Mouse (Mus musculus): ENCODE data around the gene Epha4. TPM values are rescaled to one million over a fixed set of nuclear protein-coding genes. Genes with fewer than 3 reads are reported as not detected.

The Epha4 gene
- polyA plus RNA-seq, 1 experiment: 8.5 TPM

GRCm38 (mm10) chr1:77460831-77461629 is 53.9 kb downstream of the Epha4 start:
- no peaks in the 10 kb centered on the region for H3K9me3 ChIP-seq (replicated peaks; ENCODE audit: control insufficient read depth, insufficient read depth, low read length, poor library complexity, severe bottlenecking)
- TF ChIP-seq POLR2A (IDR thresholded peaks at IDR 0.05; ENCODE audit: insufficient read depth, low read length): no peak
- no peak for TF ChIP-seq CTCF (IDR thresholded peaks at IDR 0.05; ENCODE audit: low read depth, low read length)
- no peak for TF ChIP-seq EP300 (IDR thresholded peaks at IDR 0.05; ENCODE audit: insufficient read depth, low read depth, low read length)
- H3K36me3 ChIP-seq (ENCODE audit: control insufficient read depth, insufficient read depth, low read length, poor library complexity, severe bottlenecking): no peaks in the 10 kb centered on the region
- no peak overlapping the region for H3K9ac ChIP-seq (ENCODE audit: low read depth, poor library complexity, severe bottlenecking)
- H3K4me1 ChIP-seq (ENCODE audit: control insufficient read depth, insufficient read depth, low read length): peaks cover 11% of the 10 kb centered on the region
- H3K27ac ChIP-seq (ENCODE audit: insufficient read depth, low read length): peak overlapping the region; percentile 29
- no peaks in the 10 kb centered on the region for H3K27me3 ChIP-seq (ENCODE audit: control insufficient read depth, insufficient read depth, low read length, poor library complexity, severe bottlenecking)
- no peak overlapping the region for H3K4me3 ChIP-seq (ENCODE audit: low read depth, low read length)

- peaks cover 15% of the 10 kb centered on the region for H3K9me3 ChIP-seq (replicated peaks; ENCODE audit: control insufficient read depth, insufficient read depth, low read length, poor library complexity, severe bottlenecking)
Measured at GRCm38 (mm10) chr1:77458751-77459385, 56.0 kb downstream of the Epha4 start.

GRCm38 (mm10) chr1:77457446-77457800 is 57.5 kb downstream of the Epha4 start:
- no peak overlapping the region for H3K4me3 ChIP-seq (ENCODE audit: low read depth, low read length)
- H3K27me3 ChIP-seq (ENCODE audit: control insufficient read depth, insufficient read depth, low read length, poor library complexity, severe bottlenecking): no peaks in the 10 kb centered on the region
- peaks cover 26% of the 10 kb centered on the region for H3K9me3 ChIP-seq (replicated peaks; ENCODE audit: control insufficient read depth, insufficient read depth, low read length, poor library complexity, severe bottlenecking)
- H3K4me1 ChIP-seq (ENCODE audit: control insufficient read depth, insufficient read depth, low read length): peaks cover 10% of the 10 kb centered on the region
- H3K36me3 ChIP-seq (ENCODE audit: control insufficient read depth, insufficient read depth, low read length, poor library complexity, severe bottlenecking): no peaks in the 10 kb centered on the region
- H3K27ac ChIP-seq (ENCODE audit: insufficient read depth, low read length): no peak overlapping the region
- H3K9ac ChIP-seq (ENCODE audit: low read depth, poor library complexity, severe bottlenecking): no peak overlapping the region
- no peak for TF ChIP-seq POLR2A (IDR thresholded peaks at IDR 0.05; ENCODE audit: insufficient read depth, low read length)
- TF ChIP-seq CTCF (IDR thresholded peaks at IDR 0.05; ENCODE audit: low read depth, low read length): no peak
- no peak for TF ChIP-seq EP300 (IDR thresholded peaks at IDR 0.05; ENCODE audit: insufficient read depth, low read depth, low read length)

More at GRCm38 (mm10) chr1:77458751-77459385, 56.0 kb downstream of the Epha4 start:
- Histone ChIP-seq H3K27me3 (ENCODE audit: control insufficient read depth, insufficient read depth, low read length, poor library complexity, severe bottlenecking) (no peaks in the 10 kb centered on the region), H3K9ac (ENCODE audit: low read depth, poor library complexity, severe bottlenecking) (no peak overlapping the region), H3K4me3 (ENCODE audit: low read depth, low read length) (no peak overlapping the region), H3K27ac (ENCODE audit: insufficient read depth, low read length) (no peak overlapping the region), H3K4me1 (ENCODE audit: control insufficient read depth, insufficient read depth, low read length) (peaks cover 11% of the 10 kb centered on the region), H3K36me3 (ENCODE audit: control insufficient read depth, insufficient read depth, low read length, poor library complexity, severe bottlenecking) (no peaks in the 10 kb centered on the region)
- TF ChIP-seq CTCF (IDR thresholded peaks at IDR 0.05; ENCODE audit: low read depth, low read length): no peak
- TF ChIP-seq POLR2A (IDR thresholded peaks at IDR 0.05; ENCODE audit: insufficient read depth, low read length): no peak
- TF ChIP-seq EP300 (IDR thresholded peaks at IDR 0.05; ENCODE audit: insufficient read depth, low read depth, low read length): no peak

DNA sequence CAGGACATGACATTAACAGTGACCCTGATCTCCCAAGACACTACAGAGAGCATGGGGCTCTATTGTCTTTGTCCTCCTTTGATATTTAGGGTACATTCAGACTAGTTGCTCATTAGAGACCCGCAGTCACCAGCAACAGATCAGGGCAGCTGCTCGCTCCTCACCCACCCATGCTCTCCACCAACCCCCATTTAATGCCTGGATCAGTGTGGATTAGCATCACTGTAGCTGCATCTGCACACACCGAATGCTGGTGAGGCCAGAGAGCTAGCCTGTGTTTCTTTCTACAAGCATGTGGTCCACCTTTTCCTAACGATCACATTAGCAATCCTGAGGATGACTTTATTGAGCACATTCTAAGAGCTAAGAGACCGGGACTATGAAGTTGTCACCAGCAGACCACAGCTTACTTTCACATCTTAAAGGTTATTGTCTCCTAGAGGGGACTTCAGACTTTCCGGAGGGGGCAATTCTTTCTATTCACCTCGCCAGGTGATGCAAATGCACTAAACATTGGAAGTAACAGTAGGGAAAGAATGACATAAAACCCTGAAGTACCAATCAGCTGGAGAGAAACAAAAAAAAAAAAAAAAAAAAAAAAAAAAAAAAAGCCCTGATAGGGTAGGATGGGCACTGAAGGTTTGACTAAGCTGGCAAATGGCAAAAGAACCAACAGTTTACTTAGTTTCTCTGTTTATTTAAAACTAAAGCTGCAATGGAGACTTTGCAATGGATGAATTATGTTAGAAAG is 58.0 kb downstream of the Epha4 start:
- no peaks in the 10 kb centered on the region for H3K36me3 ChIP-seq (ENCODE audit: control insufficient read depth, insufficient read depth, low read length, poor library complexity, severe bottlenecking)
- peaks cover 26% of the 10 kb centered on the region for H3K9me3 ChIP-seq (replicated peaks; ENCODE audit: control insufficient read depth, insufficient read depth, low read length, poor library complexity, severe bottlenecking)
- H3K9ac ChIP-seq (ENCODE audit: low read depth, poor library complexity, severe bottlenecking): no peak overlapping the region
- H3K4me1 ChIP-seq (ENCODE audit: control insufficient read depth, insufficient read depth, low read length): peaks cover 10% of the 10 kb centered on the region
- H3K27me3 ChIP-seq (ENCODE audit: control insufficient read depth, insufficient read depth, low read length, poor library complexity, severe bottlenecking): no peaks in the 10 kb centered on the region
- no peak overlapping the region for H3K4me3 ChIP-seq (ENCODE audit: low read depth, low read length)
- no peak for TF ChIP-seq POLR2A (IDR thresholded peaks at IDR 0.05; ENCODE audit: insufficient read depth, low read length)
- peak; percentile 89 for TF ChIP-seq EP300 (IDR thresholded peaks at IDR 0.05; ENCODE audit: insufficient read depth, low read depth, low read length)
- 0 out of 2 replicates have a peak overlapping the region, but pooled peaks have one; percentile 4 for H3K27ac ChIP-seq (ENCODE audit: insufficient read depth, low read length)

GRCm38 (mm10) chr1:77453811-77454210 is 61.1 kb downstream of the Epha4 start:
- Histone ChIP-seq H3K27me3 (ENCODE audit: control insufficient read depth, insufficient read depth, low read length, poor library complexity, severe bottlenecking) (no peaks in the 10 kb centered on the region), H3K4me3 (ENCODE audit: low read depth, low read length) (no peak overlapping the region), H3K36me3 (ENCODE audit: control insufficient read depth, insufficient read depth, low read length, poor library complexity, severe bottlenecking) (no peaks in the 10 kb centered on the region), H3K9me3 (replicated peaks; ENCODE audit: control insufficient read depth, insufficient read depth, low read length, poor library complexity, severe bottlenecking) (peaks cover 26% of the 10 kb centered on the region), H3K27ac (ENCODE audit: insufficient read depth, low read length) (peak overlapping the region; percentile 92), H3K4me1 (ENCODE audit: control insufficient read depth, insufficient read depth, low read length) (peaks cover 7% of the 10 kb centered on the region), H3K9ac (ENCODE audit: low read depth, poor library complexity, severe bottlenecking) (no peak overlapping the region)
- TF ChIP-seq EP300 (IDR thresholded peaks at IDR 0.05; ENCODE audit: insufficient read depth, low read depth, low read length): no peak
- no peak for TF ChIP-seq CTCF (IDR thresholded peaks at IDR 0.05; ENCODE audit: low read depth, low read length)
- TF ChIP-seq POLR2A (IDR thresholded peaks at IDR 0.05; ENCODE audit: insufficient read depth, low read length): no peak
